In genomic region chr3:108189897-108190296, GRCm38 (mm10) we compare ENCODE assay signal across 14 mouse cellular contexts. TPM values are rescaled to one million over a fixed set of nuclear protein-coding genes. Genes with fewer than 3 reads are reported as not detected.
DNase-seq lines count a peak whose midpoint lies in the region; ATAC-seq and TF ChIP-seq lines count a peak whose summit lies in the region.
"Had no signal": no experiment of that assay in that cellular context is flagged by ENCODE, and none has a peak within 500 bp of the region (broad histone marks: within the 10 kb centered on the region; RNA-seq: fewer than 3 reads in every experiment).

No protein-coding gene starts in this region.

- no peaks in the 10 kb centered on the region for H3K9me3 ChIP-seq in heart, embryonic 14.5 days (ENCODE audit: control insufficient read depth, low read length)
- H3K9me3 ChIP-seq in lung, embryonic 16.5 days (ENCODE audit: control insufficient read depth, low read length) = no peaks in the 10 kb centered on the region
- H3K9me3 ChIP-seq in intestine, embryonic 15.5 days = no peaks in the 10 kb centered on the region
- H3K9me3 ChIP-seq: G1E; liver, embryonic 15.5 days; midbrain, embryonic 10.5 days had no signal

- no peak for TF ChIP-seq POLR2A in lung, adult 2 months (IDR thresholded peaks at IDR 0.05; ENCODE audit: borderline replicate concordance, extremely low read depth, low read depth, low read length)

- ATAC-seq in cerebellum, adult (ENCODE audit: insufficient number of reproducible peaks, low FRiP score, low TSS enrichment) = no peak
- ATAC-seq in heart, embryonic 14.5 days (ENCODE audit: insufficient number of reproducible peaks, insufficient read depth, low FRiP score, low read depth) = no peak
- no peak for ATAC-seq in lung, embryonic 16.5 days (ENCODE audit: low read depth)
- ATAC-seq in intestine, embryonic 15.5 days = no peak

- H3K4me1 ChIP-seq in heart, embryonic 14.5 days (ENCODE audit: control insufficient read depth in 2 of 2, insufficient read depth in 2 of 2, low read length in 2 of 2) = peaks cover 13% of the 10 kb centered on the region in 2 experiments
- peaks cover 16% of the 10 kb centered on the region for H3K4me1 ChIP-seq in lung, embryonic 16.5 days (replicated peaks; ENCODE audit: control insufficient read depth, insufficient read depth, low read length)
- H3K4me1 ChIP-seq in lung, adult 2 months (ENCODE audit: control insufficient read depth, insufficient read depth, low read length) = peaks cover 11% of the 10 kb centered on the region
- peaks cover 23% of the 10 kb centered on the region for H3K4me1 ChIP-seq in intestine, embryonic 15.5 days (replicated peaks)

- no peak overlapping the region for H3K9ac ChIP-seq in heart, embryonic 14.5 days (ENCODE audit: low read length)
- peak overlapping the region; percentile 46 for H3K9ac ChIP-seq in lung, embryonic 16.5 days (ENCODE audit: low read length)
- no peak overlapping the region for H3K9ac ChIP-seq in intestine, embryonic 15.5 days
- H3K9ac ChIP-seq: liver, embryonic 15.5 days had no signal

- H3K4me3 ChIP-seq in heart, embryonic 14.5 days (ENCODE audit: control insufficient read depth in 1 of 2, insufficient read depth in 1 of 2, low read depth in 1 of 2, low read length in 2 of 2) = no peak overlapping the region
- 0 out of 2 replicates have a peak overlapping the region, but pooled peaks have one; percentile 0 for H3K4me3 ChIP-seq in lung, embryonic 16.5 days (ENCODE audit: low read length)
- H3K4me3 ChIP-seq in lung, adult 2 months (replicated peaks; ENCODE audit: extremely low read depth, low read depth, low read length) = no peak overlapping the region
- H3K4me3 ChIP-seq in intestine, embryonic 15.5 days (replicated peaks) = no peak overlapping the region
- H3K4me3 ChIP-seq: liver, embryonic 15.5 days; midbrain, embryonic 10.5 days had no signal

- TF ChIP-seq CTCF in lung, adult 2 months (IDR thresholded peaks at IDR 0.05; ENCODE audit: insufficient read depth, low read length) = no peak

- H3K4me2 ChIP-seq in heart, embryonic 14.5 days (ENCODE audit: low read length) = 0 out of 2 replicates have a peak overlapping the region, but pooled peaks have one; percentile 13
- peak overlapping the region; percentile 26 for H3K4me2 ChIP-seq in lung, embryonic 16.5 days (ENCODE audit: low read depth, low read length)
- peak overlapping the region; percentile 29 for H3K4me2 ChIP-seq in intestine, embryonic 15.5 days (replicated peaks)
- H3K4me2 ChIP-seq: liver, embryonic 15.5 days had no signal

- H3K27me3 ChIP-seq in heart, embryonic 14.5 days (ENCODE audit: control insufficient read depth, insufficient read depth, low read length) = 0 out of 2 replicates have a peak, but pooled peaks cover 4% of the 10 kb centered on the region
- H3K27me3 ChIP-seq in lung, embryonic 16.5 days (ENCODE audit: control insufficient read depth, insufficient read depth, low read depth, low read length) = 0 out of 2 replicates have a peak, but pooled peaks cover 3% of the 10 kb centered on the region
- H3K27me3 ChIP-seq in intestine, embryonic 15.5 days (replicated peaks) = no peaks in the 10 kb centered on the region

- WGBS in heart, embryonic 14.5 days = 41% methylated on average over 5 of the region's 5 CpGs
- WGBS in lung, embryonic 16.5 days = 14% methylated on average over 5 of the region's 5 CpGs
- WGBS in lung, adult 2 months = 15% methylated on average over 5 of the region's 5 CpGs
- WGBS in intestine, embryonic 15.5 days = 18% methylated on average over 5 of the region's 5 CpGs

- peak overlapping the region in 1 of 2 experiments; percentile 14; a peak in 1 of 4 replicates for H3K27ac ChIP-seq in heart, embryonic 14.5 days (replicated peaks in 1 of 2; ENCODE audit: control insufficient read depth in 1 of 2, insufficient read depth in 1 of 2, low read depth in 2 of 2, low read length in 2 of 2)
- H3K27ac ChIP-seq in lung, embryonic 16.5 days (ENCODE audit: low read length) = no peak overlapping the region
- 0 out of 2 replicates have a peak overlapping the region, but pooled peaks have one; percentile 24 for H3K27ac ChIP-seq in intestine, embryonic 15.5 days
- H3K27ac ChIP-seq: liver, embryonic 15.5 days; midbrain, embryonic 10.5 days had no signal

- 0 out of 2 replicates have a peak, but pooled peaks cover 8% of the 10 kb centered on the region for H3K36me3 ChIP-seq in heart, embryonic 14.5 days (ENCODE audit: control insufficient read depth, insufficient read depth, low read length)
- H3K36me3 ChIP-seq in lung, embryonic 16.5 days (ENCODE audit: control insufficient read depth, insufficient read depth, low read length) = no peaks in the 10 kb centered on the region
- H3K36me3 ChIP-seq in intestine, embryonic 15.5 days = no peaks in the 10 kb centered on the region
- H3K36me3 ChIP-seq: liver, embryonic 15.5 days had no signal

- DNase-seq in cerebellum, postnatal 25 days = peak; percentile 13 to 18
- no peak for DNase-seq in heart, adult 8-10 months (ENCODE audit: low spot score)
- DNase-seq in lung, adult 2 months = no peak
- no peak for DNase-seq in embryo, embryonic 10 days (ENCODE audit: low spot score)
- DNase-seq: adrenal gland, postnatal 25 days; right cerebral cortex, adult 18-20 months had no signal

RNA-seq across cellular contexts. Expression of gene Amigo1, which starts 3.8 kb away (rescaled TPM):
- polyA plus RNA-seq in heart, embryonic 14.5 days (2014; fragmentation: Nextera tagmentation; extraction: Ambion mirVana) = 2.6 and 2.9 TPM in 2 replicates
- total RNA-seq in heart, adult 8-10 months (2022) = 10 to 100 TPM; 17.2 to 18.9 (median 18.1) TPM
- polyA plus RNA-seq in lung, embryonic 16.5 days (2015; fragmentation: Nextera tagmentation; extraction: Ambion mirVana) = 2.3 and 2.4 TPM in 2 replicates
- 22.3 and 27.1 TPM in 2 replicates for polyA plus RNA-seq in lung, adult 2 months (2012; rRNA removed)
- polyA plus RNA-seq in intestine, embryonic 15.5 days (2015; fragmentation: Nextera tagmentation; extraction: Ambion mirVana) = 3.9 and 4.4 TPM in 2 replicates

RNA-seq across cellular contexts. Expression of gene Cyb561d1, which starts 11.1 kb away (rescaled TPM):
- 1.8 and 2.2 TPM in 2 replicates for polyA plus RNA-seq in heart, embryonic 14.5 days (2014; fragmentation: Nextera tagmentation; extraction: Ambion mirVana)
- total RNA-seq in heart, adult 8-10 months (2022) = 1 to 10 TPM; 5.4 to 8.3 (median 6.5) TPM
- 3.1 and 3.4 TPM in 2 replicates for polyA plus RNA-seq in lung, embryonic 16.5 days (2015; fragmentation: Nextera tagmentation; extraction: Ambion mirVana)
- polyA plus RNA-seq in lung, adult 2 months (2012; rRNA removed) = 8.1 and 11.4 TPM in 2 replicates
- 3.6 and 3.8 TPM in 2 replicates for polyA plus RNA-seq in intestine, embryonic 15.5 days (2015; fragmentation: Nextera tagmentation; extraction: Ambion mirVana)

RNA-seq across cellular contexts. Expression of gene Atxn7l2, which starts 20.8 kb away (rescaled TPM):
- 6.3 and 7.1 TPM in 2 replicates for polyA plus RNA-seq in heart, embryonic 14.5 days (2014; fragmentation: Nextera tagmentation; extraction: Ambion mirVana)
- total RNA-seq in heart, adult 8-10 months (2022) = 1 to 10 TPM; 1.7 to 2.7 (median 2.3) TPM
- polyA plus RNA-seq in lung, embryonic 16.5 days (2015; fragmentation: Nextera tagmentation; extraction: Ambion mirVana) = 12.9 and 13.4 TPM in 2 replicates
- polyA plus RNA-seq in lung, adult 2 months (2012; rRNA removed) = 8.6 and 10.5 TPM in 2 replicates
- polyA plus RNA-seq in intestine, embryonic 15.5 days (2015; fragmentation: Nextera tagmentation; extraction: Ambion mirVana) = 10.9 and 11.3 TPM in 2 replicates

RNA-seq across cellular contexts. Expression of gene Gpr61, which starts 35.2 kb away (rescaled TPM):
- 0.24 TPM in 1 of 2 replicates, not detected in the other for polyA plus RNA-seq in heart, embryonic 14.5 days (2014; fragmentation: Nextera tagmentation; extraction: Ambion mirVana)
- not detected for total RNA-seq in heart, adult 8-10 months (2022)
- polyA plus RNA-seq in lung, embryonic 16.5 days (2015; fragmentation: Nextera tagmentation; extraction: Ambion mirVana) = 0.04 TPM in 1 of 2 replicates, not detected in the other
- polyA plus RNA-seq in lung, adult 2 months (2012; rRNA removed) = not detected in 2 replicates
- polyA plus RNA-seq in intestine, embryonic 15.5 days (2015; fragmentation: Nextera tagmentation; extraction: Ambion mirVana) = 0.15 and 0.21 TPM in 2 replicates
- total RNA-seq: gastrocnemius, adult 18-20 months had no signal
- polyA plus RNA-seq: G1E had no signal

RNA-seq across cellular contexts. Expression of gene Sypl2, which starts 36.6 kb away (rescaled TPM):
- polyA plus RNA-seq in heart, embryonic 14.5 days (2014; fragmentation: Nextera tagmentation; extraction: Ambion mirVana) = 3.1 and 3.8 TPM in 2 replicates
- 1 to 10 TPM; 1.3 to 2.4 (median 2.1) TPM for total RNA-seq in heart, adult 8-10 months (2022)
- polyA plus RNA-seq in lung, embryonic 16.5 days (2015; fragmentation: Nextera tagmentation; extraction: Ambion mirVana) = 0.46 and 1.1 TPM in 2 replicates
- polyA plus RNA-seq in lung, adult 2 months (2012; rRNA removed) = 0.18 and 3.1 TPM in 2 replicates
- polyA plus RNA-seq in intestine, embryonic 15.5 days (2015; fragmentation: Nextera tagmentation; extraction: Ambion mirVana) = 0.21 and 0.27 TPM in 2 replicates
- polyA plus RNA-seq: G1E had no signal

Comparison
In these comparisons a context has a peak if more than half of its experiments do, and no peak if none do; other contexts are left out.
1. DNase-seq: peak in cerebellum, postnatal 25 days (2 of 2); none in heart, adult 8-10 months (single experiment), lung, adult 2 months (single experiment) and embryo, embryonic 10 days (single experiment).
2. Peak in every context shown above with its lines, with median percentiles within 50 percentile points of each other: H3K4me2 ChIP-seq.